Mouse (Mus musculus): ENCODE measurements around the gene Vps53. TPM values are rescaled to one million over a fixed set of nuclear protein-coding genes. Genes with fewer than 3 reads are reported as not detected.
A peak's percentile ranks its signal among the peaks of the same experiment; 100 is the strongest.

The Vps53 gene
- polyA plus RNA-seq, 1 experiment from 2014 or later: 61.4 TPM

DNA sequence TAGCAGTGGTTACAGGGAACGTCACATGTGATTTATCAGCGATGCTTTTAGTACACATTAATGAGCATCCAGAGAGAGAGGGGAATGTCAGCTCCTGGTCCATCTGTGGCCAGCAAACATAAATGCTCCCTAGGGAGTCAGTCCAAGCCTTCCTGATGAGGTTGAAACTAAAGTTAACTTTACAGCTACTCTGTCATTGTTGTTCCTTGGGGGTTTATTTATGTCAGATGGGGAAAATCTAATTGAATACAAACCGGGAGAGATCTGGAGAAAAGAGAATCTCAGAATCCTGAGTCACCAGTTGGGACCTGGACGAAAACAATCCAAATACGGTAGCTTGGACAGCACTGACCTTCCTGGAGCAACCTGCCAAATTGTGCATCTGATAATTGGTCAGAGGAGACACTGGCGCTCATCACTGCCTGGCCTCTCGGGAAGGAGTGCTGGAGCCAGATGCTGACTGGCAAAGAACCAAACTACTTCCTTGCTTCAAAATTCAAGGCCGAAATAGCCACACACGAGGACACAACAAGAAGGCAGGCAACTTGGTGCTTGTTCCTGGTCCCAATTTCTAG, 113.8 kb downstream of the Vps53 start:
- peaks cover 55% of the 10 kb centered on the region for H3K36me3 ChIP-seq

DNA sequence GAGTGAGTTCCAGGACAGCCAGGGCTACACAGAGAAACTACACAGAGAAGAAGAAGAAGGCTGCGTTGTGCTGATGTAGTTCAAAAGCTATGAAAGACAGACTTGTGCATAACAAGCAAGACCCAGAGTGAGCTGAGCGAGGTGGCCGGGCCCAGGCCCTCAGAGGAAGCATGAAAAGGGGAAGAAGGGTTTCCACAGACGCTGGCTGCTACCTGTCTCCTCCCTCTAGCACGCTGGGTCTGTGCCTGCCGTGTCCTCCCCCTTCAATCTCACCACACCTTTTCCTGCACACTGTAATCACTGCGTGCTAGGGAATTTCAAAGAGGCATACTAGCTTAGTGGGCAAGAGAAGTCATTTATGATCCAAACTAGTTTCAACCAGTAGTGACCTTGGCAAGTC, 115.0 kb downstream of the Vps53 start:
- 94% methylated on average over 7 of the region's 7 CpGs for WGBS
- H3K27ac ChIP-seq: no peak overlapping the region

More for the DNA sequence above, 113.8 kb downstream of the Vps53 start:
- Histone ChIP-seq H3K9me3 (no peaks in the 10 kb centered on the region), H3K4me2 (replicated peaks) (no peak overlapping the region), H3K4me3 (replicated peaks) (no peak overlapping the region), H3K9ac (replicated peaks) (no peak overlapping the region), H3K27ac (no peak overlapping the region), H3K4me1 (replicated peaks) (no peaks in the 10 kb centered on the region), H3K27me3 (no peaks in the 10 kb centered on the region)
- no peak for ATAC-seq
- WGBS: 88% methylated on average over 9 of the region's 9 CpGs

DNA sequence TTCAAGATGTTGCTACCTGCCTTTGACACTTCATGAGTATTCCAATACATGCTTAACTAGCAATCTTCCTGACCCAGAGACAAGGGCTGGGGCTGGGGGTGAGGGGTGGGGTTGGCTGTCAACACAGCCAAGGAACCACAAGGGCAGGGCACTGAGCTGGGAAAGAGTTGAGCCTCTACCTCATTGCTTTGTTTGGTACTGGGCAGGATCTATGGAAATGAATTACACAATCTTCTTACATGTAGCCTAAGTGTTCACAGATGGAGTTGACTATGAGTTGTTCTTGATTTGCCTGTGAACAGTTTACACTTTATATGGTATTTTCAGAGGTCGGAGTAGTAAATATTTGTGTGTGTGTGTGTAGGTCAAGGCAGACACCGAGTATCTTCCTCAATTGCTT, 118.5 kb downstream of the Vps53 start:
- Histone ChIP-seq H3K27me3 (no peaks in the 10 kb centered on the region), H3K36me3 (peaks cover 53% of the 10 kb centered on the region), H3K27ac (no peak overlapping the region), H3K4me3 (replicated peaks) (no peak overlapping the region), H3K4me2 (replicated peaks) (no peak overlapping the region), H3K9ac (replicated peaks) (no peak overlapping the region), H3K4me1 (replicated peaks) (no peaks in the 10 kb centered on the region), H3K9me3 (no peaks in the 10 kb centered on the region)
- 91% methylated on average over 2 of the region's 2 CpGs for WGBS
- no peak for ATAC-seq

More for the DNA sequence above, 115.0 kb downstream of the Vps53 start:
- Histone ChIP-seq H3K4me2 (replicated peaks) (no peak overlapping the region), H3K9ac (replicated peaks) (no peak overlapping the region), H3K4me1 (replicated peaks) (no peaks in the 10 kb centered on the region), H3K27me3 (no peaks in the 10 kb centered on the region), H3K4me3 (replicated peaks) (no peak overlapping the region), H3K9me3 (no peaks in the 10 kb centered on the region), H3K36me3 (peaks cover 61% of the 10 kb centered on the region)
- ATAC-seq: no peak

DNA sequence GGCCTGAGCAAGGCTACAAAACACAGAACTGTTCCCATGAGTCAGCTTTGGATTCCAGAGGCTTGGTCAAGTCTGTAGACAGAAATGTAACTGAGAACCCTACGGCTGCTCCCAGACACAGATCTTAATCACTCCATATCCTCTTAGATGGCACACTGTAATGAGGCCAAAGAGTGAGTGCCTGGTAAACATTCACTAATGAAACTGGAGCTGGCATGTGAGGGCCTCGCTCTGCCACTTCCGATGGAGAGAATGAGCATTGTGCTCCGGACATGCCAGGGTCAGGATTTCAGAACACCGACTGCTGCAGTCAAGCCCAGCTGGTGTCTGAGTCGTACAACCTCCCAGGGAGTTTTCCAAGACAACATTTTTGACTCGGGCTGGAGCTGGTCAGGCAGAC, 119.5 kb downstream of the Vps53 start:
- WGBS: 81% methylated on average over 7 of the region's 7 CpGs
- ATAC-seq: no peak
- H3K4me1 ChIP-seq (replicated peaks): no peaks in the 10 kb centered on the region

DNA sequence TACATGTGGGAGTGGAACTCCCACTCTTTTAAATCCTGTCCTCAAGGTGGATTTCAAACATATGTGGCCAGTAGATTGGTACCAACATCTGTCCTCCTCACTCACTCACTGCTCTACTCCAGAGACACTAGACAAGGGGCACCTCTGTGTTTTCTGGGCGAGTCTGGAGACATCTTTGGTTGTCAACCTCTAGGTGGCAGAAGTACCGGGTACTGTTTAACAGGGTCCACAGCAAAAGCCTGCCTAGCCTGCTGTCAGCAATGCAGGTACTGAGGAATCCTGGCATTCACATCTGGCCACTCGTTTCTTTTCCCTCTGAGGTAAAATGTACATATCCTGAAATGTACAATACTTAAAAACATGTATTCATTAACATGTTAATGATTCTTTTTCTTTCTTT, 123.0 kb downstream of the Vps53 start:
- H3K27ac ChIP-seq: no peak overlapping the region

More for the DNA sequence above, 119.5 kb downstream of the Vps53 start:
- H3K4me2 ChIP-seq (replicated peaks): no peak overlapping the region
- H3K36me3 ChIP-seq: peaks cover 46% of the 10 kb centered on the region
- H3K27me3 ChIP-seq: no peaks in the 10 kb centered on the region
- H3K9me3 ChIP-seq: no peaks in the 10 kb centered on the region
- H3K9ac ChIP-seq (replicated peaks): no peak overlapping the region
- no peak overlapping the region for H3K4me3 ChIP-seq (replicated peaks)
- H3K27ac ChIP-seq: no peak overlapping the region

DNA sequence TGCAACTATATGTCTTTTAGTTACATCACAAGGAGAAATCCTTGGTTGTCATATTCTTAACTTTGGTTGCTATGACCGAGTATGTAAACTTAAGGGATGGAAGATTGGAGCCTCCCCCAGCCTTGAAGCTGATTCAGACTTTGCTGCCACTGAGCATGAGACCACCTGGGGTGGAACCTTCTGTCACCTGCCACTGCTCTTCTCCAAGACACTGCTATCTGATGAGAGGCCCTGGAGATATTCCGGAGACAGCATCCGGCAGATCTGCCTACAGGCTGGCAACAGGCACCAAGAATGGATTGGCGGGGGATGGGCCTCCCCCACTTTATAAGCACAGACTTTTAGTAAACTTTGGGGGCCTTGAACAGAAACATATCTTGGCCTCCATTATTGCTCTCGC, 127.0 kb downstream of the Vps53 start:
- Histone ChIP-seq H3K9me3 (no peaks in the 10 kb centered on the region), H3K27ac (no peak overlapping the region), H3K27me3 (no peaks in the 10 kb centered on the region), H3K4me2 (replicated peaks) (no peak overlapping the region), H3K4me1 (replicated peaks) (no peaks in the 10 kb centered on the region), H3K9ac (replicated peaks) (no peak overlapping the region), H3K36me3 (peaks cover 14% of the 10 kb centered on the region), H3K4me3 (replicated peaks) (no peak overlapping the region)
- 82% methylated on average over 5 of the region's 5 CpGs for WGBS
- ATAC-seq: no peak

More for the DNA sequence above, 123.0 kb downstream of the Vps53 start:
- Histone ChIP-seq H3K4me1 (replicated peaks) (no peaks in the 10 kb centered on the region), H3K4me2 (replicated peaks) (no peak overlapping the region), H3K36me3 (peaks cover 17% of the 10 kb centered on the region), H3K9ac (replicated peaks) (no peak overlapping the region), H3K27me3 (no peaks in the 10 kb centered on the region), H3K9me3 (no peaks in the 10 kb centered on the region), H3K4me3 (replicated peaks) (no peak overlapping the region)
- 31% methylated on average over 3 of the region's 3 CpGs for WGBS
- no peak for ATAC-seq

DNA sequence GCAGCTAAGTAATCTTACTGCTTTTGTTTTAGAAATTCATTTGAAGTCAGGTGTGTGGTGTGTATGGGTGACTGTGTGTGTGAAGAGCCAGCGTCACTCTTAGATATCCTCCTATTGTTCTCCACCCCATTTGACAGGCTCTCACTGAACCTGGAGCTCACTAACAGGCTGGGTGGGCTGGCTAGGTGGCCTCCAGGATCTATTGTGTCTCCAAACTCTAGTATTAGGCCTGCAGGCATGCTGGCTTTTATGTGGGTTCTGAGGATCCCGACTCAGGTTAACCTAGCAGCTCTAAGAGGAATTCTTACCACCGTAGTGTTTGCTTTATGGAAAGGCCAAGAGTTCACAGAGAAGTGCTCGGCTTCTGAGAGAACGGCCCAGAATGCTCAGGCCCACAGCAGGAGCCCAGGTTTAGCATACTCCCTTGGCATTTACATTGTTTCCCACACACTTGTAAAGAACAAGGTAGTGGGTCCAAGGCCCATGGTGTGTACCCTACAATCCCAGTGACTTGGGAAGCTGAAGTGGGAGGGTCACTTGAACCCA, 128.4 kb downstream of the Vps53 start:
- H3K27ac ChIP-seq: no peak overlapping the region
- 32% methylated on average over 5 of the region's 5 CpGs for WGBS
- no peak overlapping the region for H3K4me2 ChIP-seq (replicated peaks)
- H3K9ac ChIP-seq (replicated peaks): no peak overlapping the region
- H3K36me3 ChIP-seq: peaks cover 24% of the 10 kb centered on the region
- H3K4me3 ChIP-seq (replicated peaks): no peak overlapping the region
- ATAC-seq: no peak
- no peaks in the 10 kb centered on the region for H3K9me3 ChIP-seq
- H3K4me1 ChIP-seq (replicated peaks): no peaks in the 10 kb centered on the region
- no peaks in the 10 kb centered on the region for H3K27me3 ChIP-seq

DNA sequence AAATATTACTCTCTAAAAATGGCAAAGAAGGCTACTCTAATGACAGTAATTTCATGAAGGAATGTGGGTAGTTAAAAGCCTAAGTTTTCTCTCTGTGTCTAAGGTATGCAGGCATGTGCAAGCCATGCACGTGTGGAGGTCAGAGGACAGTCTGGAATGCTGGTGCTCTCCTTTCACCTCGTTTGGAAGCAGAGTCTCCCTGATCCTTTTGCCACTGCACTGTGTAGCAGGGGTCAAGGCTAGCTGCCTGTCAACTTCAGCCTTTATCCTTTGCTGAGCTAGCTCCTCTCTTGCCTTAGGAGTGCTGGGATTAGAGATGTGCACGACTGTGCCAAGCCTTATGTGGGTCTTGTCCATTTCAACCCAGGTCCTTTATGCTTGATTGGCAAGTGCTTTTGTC, 128.9 kb downstream of the Vps53 start:
- H3K27ac ChIP-seq: no peak overlapping the region
- H3K27me3 ChIP-seq: no peaks in the 10 kb centered on the region
- no peak for ATAC-seq
- H3K9me3 ChIP-seq: no peaks in the 10 kb centered on the region
- H3K4me3 ChIP-seq (replicated peaks): no peak overlapping the region
- H3K4me1 ChIP-seq (replicated peaks): no peaks in the 10 kb centered on the region
- H3K9ac ChIP-seq (replicated peaks): no peak overlapping the region
- no peak overlapping the region for H3K4me2 ChIP-seq (replicated peaks)
- WGBS: 28% methylated on average over 3 of the region's 3 CpGs
- peaks cover 26% of the 10 kb centered on the region for H3K36me3 ChIP-seq

DNA sequence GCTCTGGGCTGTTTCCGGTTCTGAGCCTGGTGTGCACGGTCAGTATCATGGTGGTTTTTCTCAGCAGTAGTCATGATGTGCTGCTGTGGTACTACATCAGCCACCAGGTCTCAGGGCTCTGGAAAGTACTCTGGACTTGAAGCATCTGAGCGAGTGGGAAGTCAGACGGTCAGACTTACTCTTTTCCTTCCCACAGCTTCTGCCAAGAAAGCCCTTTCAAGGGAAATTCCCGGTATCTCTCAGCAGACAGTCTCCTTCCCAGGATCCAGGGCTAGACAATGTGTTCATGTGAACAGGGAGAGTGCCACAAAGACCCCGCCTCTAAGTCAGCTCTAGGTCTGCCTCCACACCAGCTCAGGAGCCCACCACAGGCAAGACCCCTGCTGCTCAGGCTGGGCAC, 134.1 kb downstream of the Vps53 start:
- 84% methylated on average over 6 of the region's 6 CpGs for WGBS
- Histone ChIP-seq H3K4me2 (replicated peaks) (no peak overlapping the region), H3K4me1 (replicated peaks) (peaks cover 11% of the 10 kb centered on the region), H3K9me3 (no peaks in the 10 kb centered on the region), H3K27me3 (no peaks in the 10 kb centered on the region), H3K36me3 (peaks cover 35% of the 10 kb centered on the region), H3K4me3 (replicated peaks) (no peak overlapping the region), H3K27ac (no peak overlapping the region), H3K9ac (replicated peaks) (no peak overlapping the region)
- ATAC-seq: no peak

DNA sequence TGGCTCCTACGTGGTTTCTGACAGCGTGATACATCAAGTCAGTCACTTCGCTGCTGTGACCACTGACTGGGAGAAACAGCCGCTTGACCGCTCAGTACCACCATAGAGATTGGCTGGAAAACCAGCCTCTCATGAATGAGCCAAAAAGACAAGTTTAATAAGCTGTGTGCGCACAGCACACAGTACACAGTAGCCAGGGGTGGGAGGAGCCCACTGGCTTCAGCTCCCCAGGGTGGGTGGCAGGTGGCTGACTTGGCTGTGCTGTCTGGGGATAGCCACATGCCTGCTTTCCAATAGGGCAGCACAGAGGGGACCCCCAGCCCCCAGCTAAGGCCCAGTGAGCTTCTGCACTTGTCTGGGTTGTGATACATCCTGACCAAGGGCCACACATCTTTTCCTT, 135.0 kb downstream of the Vps53 start:
- 0 out of 2 replicates have a peak overlapping the region, but pooled peaks have one; percentile 1 for H3K27ac ChIP-seq
- H3K9ac ChIP-seq (replicated peaks): no peak overlapping the region
- 0 out of 2 replicates have a peak, but pooled peaks have one; percentile 37 for ATAC-seq
- H3K9me3 ChIP-seq: no peaks in the 10 kb centered on the region
- H3K4me1 ChIP-seq (replicated peaks): peaks cover 11% of the 10 kb centered on the region
- H3K4me3 ChIP-seq (replicated peaks): no peak overlapping the region
- H3K27me3 ChIP-seq: no peaks in the 10 kb centered on the region
- 79% methylated on average over 6 of the region's 6 CpGs for WGBS
- H3K4me2 ChIP-seq (replicated peaks): no peak overlapping the region
- peaks cover 35% of the 10 kb centered on the region for H3K36me3 ChIP-seq

DNA sequence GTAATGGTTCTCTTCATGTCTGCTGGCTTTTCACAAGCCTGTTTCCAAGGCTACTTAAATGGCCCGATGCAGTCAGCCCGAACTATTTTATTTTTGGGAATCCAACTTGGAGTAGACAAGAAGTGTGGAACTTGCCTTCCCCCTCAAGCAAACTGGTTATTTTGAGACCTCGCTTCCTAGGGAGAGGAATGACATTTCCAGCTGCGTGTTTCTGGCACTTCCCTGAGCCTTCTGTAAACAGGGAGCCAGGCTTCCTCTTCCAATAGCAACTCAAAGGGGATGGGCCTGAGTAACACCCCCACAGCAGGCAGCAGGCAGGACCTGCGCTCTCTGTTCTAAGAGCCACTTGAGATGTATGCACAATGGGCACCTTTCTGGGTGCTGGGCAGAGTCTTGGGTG, 136.6 kb downstream of the Vps53 start:
- H3K4me1 ChIP-seq (replicated peaks): peaks cover 11% of the 10 kb centered on the region
- H3K27ac ChIP-seq: no peak overlapping the region
- no peak for ATAC-seq
- no peak overlapping the region for H3K9ac ChIP-seq (replicated peaks)
- WGBS: 48% methylated on average over 5 of the region's 5 CpGs
- H3K36me3 ChIP-seq: peaks cover 30% of the 10 kb centered on the region
- H3K4me2 ChIP-seq (replicated peaks): no peak overlapping the region
- no peaks in the 10 kb centered on the region for H3K9me3 ChIP-seq
- H3K4me3 ChIP-seq (replicated peaks): no peak overlapping the region
- no peaks in the 10 kb centered on the region for H3K27me3 ChIP-seq

DNA sequence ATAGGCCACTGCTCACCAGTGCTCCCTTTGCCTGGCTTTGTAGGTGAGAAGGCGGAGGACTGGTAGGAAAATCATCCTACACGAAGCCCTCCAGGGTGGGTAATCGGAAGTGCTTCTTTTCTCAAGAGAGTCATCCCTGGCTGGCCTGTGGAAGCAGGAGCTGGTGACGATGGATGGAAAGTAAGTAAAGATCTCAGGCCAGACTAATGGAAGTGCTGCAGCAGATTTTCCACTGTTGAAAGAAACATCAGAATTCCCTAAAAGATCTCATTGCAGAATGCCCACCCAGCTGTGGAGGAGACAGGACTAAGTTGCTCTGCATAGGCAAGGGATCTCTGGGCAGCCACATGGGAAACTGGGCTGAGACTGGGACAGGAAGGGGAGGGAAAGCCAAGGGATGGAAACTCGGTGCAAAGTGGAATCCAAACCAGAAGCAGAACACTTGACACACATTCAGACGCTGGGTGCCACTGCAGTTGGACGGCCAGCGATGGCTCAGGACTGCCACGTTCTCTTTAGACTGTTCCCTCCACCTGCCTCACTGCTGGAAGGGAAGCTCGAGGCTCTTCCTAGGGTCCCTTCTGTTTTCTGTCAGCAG, 137.3 kb downstream of the Vps53 start:
- Histone ChIP-seq H3K9ac (replicated peaks) (no peak overlapping the region), H3K9me3 (no peaks in the 10 kb centered on the region), H3K27ac (no peak overlapping the region), H3K36me3 (peaks cover 26% of the 10 kb centered on the region), H3K4me1 (replicated peaks) (peaks cover 11% of the 10 kb centered on the region), H3K4me2 (replicated peaks) (no peak overlapping the region), H3K4me3 (replicated peaks) (no peak overlapping the region), H3K27me3 (no peaks in the 10 kb centered on the region)
- WGBS: 72% methylated on average over 10 of the region's 10 CpGs
- no peak for ATAC-seq
